Mouse (Mus musculus) ES-E14 (cell line): Measurements from ENCODE around the gene Lhfpl3.

ENCODE experiments used
- CHD2 ChIP-seq: IDR thresholded peaks from 2 replicates; pipeline ENCODE4 v1.6.1; 2014; ENCODE audit warnings: mild to moderate bottlenecking, low read depth, low read length, inconsistent platforms
- HCFC1 ChIP-seq: IDR thresholded peaks from 2 replicates; pipeline ENCODE4 v1.6.1; 2012; ENCODE audit warnings: low read length, inconsistent platforms, borderline replicate concordance; ENCODE audit not compliant: insufficient read depth
- MAFK ChIP-seq: IDR thresholded peaks from 2 replicates; pipeline ENCODE4 v1.6.1; 2014; ENCODE audit warnings: mild to moderate bottlenecking, low read depth, low read length, inconsistent platforms; ENCODE audit not compliant: insufficient read depth
- ZC3H11A ChIP-seq: IDR thresholded peaks from 2 replicates; pipeline ENCODE4 v1.6.1; 2012; ENCODE audit warnings: low read depth, mild to moderate bottlenecking, inconsistent platforms, low read length, borderline replicate concordance

DNA sequence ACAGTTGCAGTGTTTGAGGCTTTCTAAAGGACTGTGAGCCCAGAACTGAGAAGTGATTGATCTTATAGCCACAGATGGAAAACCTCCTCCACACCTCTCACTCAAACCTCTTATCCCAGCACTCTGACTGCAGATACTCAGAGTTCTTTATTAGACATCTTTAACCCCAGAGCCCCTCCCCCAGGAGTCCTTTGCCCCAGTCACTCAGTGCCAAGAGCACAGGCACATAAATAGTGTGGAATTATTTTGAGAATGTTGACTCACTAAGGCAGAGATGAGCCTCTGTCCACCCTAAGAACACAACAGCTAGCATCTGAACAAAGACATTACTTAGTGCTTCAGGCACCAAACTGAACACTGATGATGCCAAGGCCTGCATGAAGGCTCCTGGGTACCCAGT, 268.1 kb downstream of the Lhfpl3 start:
- TF ChIP-seq ZC3H11A (no peak), HCFC1 (no peak), MAFK (no peak), CHD2 (no peak)
